Mouse (Mus musculus): ENCODE results near the gene Acadl. TPM values are rescaled to one million over a fixed set of nuclear protein-coding genes. Genes with fewer than 3 reads are reported as not detected.

Acadl gene
- polyA plus RNA-seq, 1 experiment, result 30.0 TPM

- Histone ChIP-seq H3K4me3 (ENCODE audit: insufficient read depth, low read length) (no peak overlapping the region), H3K27ac (ENCODE audit: insufficient read depth, low read length) (no peak overlapping the region), H3K4me1 (ENCODE audit: control insufficient read depth, insufficient read depth, low read length) (no peaks in the 10 kb centered on the region)
- no peak for TF ChIP-seq POLR2A (IDR thresholded peaks at IDR 0.05; ENCODE audit: extremely low read depth, insufficient read depth, low read length)
- no peak for TF ChIP-seq CTCF (IDR thresholded peaks at IDR 0.05; ENCODE audit: extremely low read depth, insufficient read depth, low read length)
Measured at GRCm38 (mm10) chr1:66806821-66807220, 56.3 kb downstream of the Acadl start.

GRCm38 (mm10) chr1:66805408-66805807 is 57.7 kb downstream of the Acadl start:
- no peak overlapping the region for H3K4me3 ChIP-seq (ENCODE audit: insufficient read depth, low read length)
- H3K27ac ChIP-seq (ENCODE audit: insufficient read depth, low read length), result no peak overlapping the region
- no peaks in the 10 kb centered on the region for H3K4me1 ChIP-seq (ENCODE audit: control insufficient read depth, insufficient read depth, low read length)
- TF ChIP-seq POLR2A (IDR thresholded peaks at IDR 0.05; ENCODE audit: extremely low read depth, insufficient read depth, low read length) (no peak), CTCF (IDR thresholded peaks at IDR 0.05; ENCODE audit: extremely low read depth, insufficient read depth, low read length) (no peak)

- TF ChIP-seq CTCF (IDR thresholded peaks at IDR 0.05; ENCODE audit: extremely low read depth, insufficient read depth, low read length) (no peak), POLR2A (IDR thresholded peaks at IDR 0.05; ENCODE audit: extremely low read depth, insufficient read depth, low read length) (no peak)
- no peaks in the 10 kb centered on the region for H3K4me1 ChIP-seq (ENCODE audit: control insufficient read depth, insufficient read depth, low read length)
- H3K27ac ChIP-seq (ENCODE audit: insufficient read depth, low read length), result no peak overlapping the region
- no peak overlapping the region for H3K4me3 ChIP-seq (ENCODE audit: insufficient read depth, low read length)
Measured at GRCm38 (mm10) chr1:66804710-66805109, 58.4 kb downstream of the Acadl start.

- Histone ChIP-seq H3K4me3 (ENCODE audit: insufficient read depth, low read length) (no peak overlapping the region), H3K4me1 (ENCODE audit: control insufficient read depth, insufficient read depth, low read length) (peaks cover 1% of the 10 kb centered on the region; the same call in 1 of the 2 replicates), H3K27ac (ENCODE audit: insufficient read depth, low read length) (no peak overlapping the region)
- TF ChIP-seq CTCF (IDR thresholded peaks at IDR 0.05; ENCODE audit: extremely low read depth, insufficient read depth, low read length) (no peak), POLR2A (IDR thresholded peaks at IDR 0.05; ENCODE audit: extremely low read depth, insufficient read depth, low read length) (no peak)
Measured at GRCm38 (mm10) chr1:66797962-66798361, 65.1 kb downstream of the Acadl start.

- H3K4me3 ChIP-seq (ENCODE audit: insufficient read depth, low read length), result no peak overlapping the region
- H3K27ac ChIP-seq (ENCODE audit: insufficient read depth, low read length), result no peak overlapping the region
- TF ChIP-seq POLR2A (IDR thresholded peaks at IDR 0.05; ENCODE audit: extremely low read depth, insufficient read depth, low read length) (no peak), CTCF (IDR thresholded peaks at IDR 0.05; ENCODE audit: extremely low read depth, insufficient read depth, low read length) (no peak)
- no peaks in the 10 kb centered on the region for H3K4me1 ChIP-seq (ENCODE audit: control insufficient read depth, insufficient read depth, low read length)
Measured at GRCm38 (mm10) chr1:66792838-66793466, 70.1 kb downstream of the Acadl start.

GRCm38 (mm10) chr1:66782296-66782695 is 80.8 kb downstream of the Acadl start:
- TF ChIP-seq POLR2A (IDR thresholded peaks at IDR 0.05; ENCODE audit: extremely low read depth, insufficient read depth, low read length) (no peak), CTCF (IDR thresholded peaks at IDR 0.05; ENCODE audit: extremely low read depth, insufficient read depth, low read length) (no peak)

GRCm38 (mm10) chr1:66781027-66781426 is 82.0 kb downstream of the Acadl start:
- no peak for TF ChIP-seq CTCF (IDR thresholded peaks at IDR 0.05; ENCODE audit: extremely low read depth, insufficient read depth, low read length)
- TF ChIP-seq POLR2A (IDR thresholded peaks at IDR 0.05; ENCODE audit: extremely low read depth, insufficient read depth, low read length), result no peak

More at GRCm38 (mm10) chr1:66782296-66782695, 80.8 kb downstream of the Acadl start:
- no peak overlapping the region for H3K4me3 ChIP-seq (ENCODE audit: insufficient read depth, low read length)
- H3K27ac ChIP-seq (ENCODE audit: insufficient read depth, low read length), result no peak overlapping the region
- H3K4me1 ChIP-seq (ENCODE audit: control insufficient read depth, insufficient read depth, low read length), result no peaks in the 10 kb centered on the region

More at GRCm38 (mm10) chr1:66781027-66781426, 82.0 kb downstream of the Acadl start:
- H3K4me3 ChIP-seq (ENCODE audit: insufficient read depth, low read length), result no peak overlapping the region
- H3K27ac ChIP-seq (ENCODE audit: insufficient read depth, low read length), result no peak overlapping the region
- no peaks in the 10 kb centered on the region for H3K4me1 ChIP-seq (ENCODE audit: control insufficient read depth, insufficient read depth, low read length)

Other genes starting within 250 kb of the Acadl start
- 23.8 and 25.9 TPM in 2 replicates for gene Rpe, start 162.4 kb downstream of the Acadl start, polyA plus RNA-seq (2012; rRNA removed)
- gene Kansl1l, start 45.7 kb downstream of the Acadl start, polyA plus RNA-seq (2012; rRNA removed), result 7.9 and 8.0 TPM in 2 replicates
- gene Myl1, start 82.1 kb upstream of the Acadl start, polyA plus RNA-seq (2012; rRNA removed), result 1.3 TPM in 2 replicates
- 226 and 228 TPM in 2 replicates for gene Lancl1, start 175.6 kb upstream of the Acadl start, polyA plus RNA-seq (2012; rRNA removed)

All from cortical plate, adult 2 months (tissue).